Mouse (Mus musculus) heart, embryonic 16.5 days (tissue): ENCODE results near the gene Prkg1. TPM values are rescaled to one million over a fixed set of nuclear protein-coding genes. Genes with fewer than 3 reads are reported as not detected.

Experiments
- ATAC-seq: fragments of 200-750 bp; cut with Nextera tagmentation; replicated peaks from 2 replicates; pipeline ENCODE4 v1.8.0; 2017; ENCODE audit warnings: moderate number of reproducible peaks; ENCODE audit not compliant: insufficient read depth, low FRiP score; ENCODE audit errors: extremely low read depth
- H3K27ac ChIP-seq: fragments of 300-500 bp; sonication (generic); 2 replicates; pipeline ENCODE4 v1.5.1; 2014; ENCODE audit warnings: mild to moderate bottlenecking, low read length, control low read depth, moderate library complexity
- H3K27me3 ChIP-seq: fragments of 300-500 bp; sonication (generic); 2 replicates; pipeline ENCODE4 v1.6.1; 2014; ENCODE audit warnings: low read length, mixed read lengths; ENCODE audit not compliant: control insufficient read depth, insufficient read depth
- H3K36me3 ChIP-seq: fragments of 300-500 bp; sonication (generic); 2 replicates; pipeline ENCODE4 v1.6.1; 2014; ENCODE audit not compliant: control insufficient read depth, insufficient read depth
- H3K4me1 ChIP-seq: fragments of 300-500 bp; sonication (generic); 2 replicates; pipeline ENCODE4 v1.6.1; 2014; ENCODE audit warnings: low read length, mixed read lengths; ENCODE audit not compliant: control insufficient read depth, insufficient read depth
- H3K4me2 ChIP-seq: fragments of 300-500 bp; sonication (generic); 2 replicates; pipeline ENCODE4 v1.6.1; 2014; ENCODE audit warnings: low read depth, mild to moderate bottlenecking, control low read depth, low read length
- H3K4me3 ChIP-seq: fragments of 300-500 bp; sonication (generic); 2 replicates; pipeline ENCODE4 v1.5.1; 2014; ENCODE audit warnings: mild to moderate bottlenecking, control low read depth, low read length
- H3K9ac ChIP-seq: fragments of 300-500 bp; sonication (generic); 2 replicates; pipeline ENCODE4 v1.6.1; 2014; ENCODE audit warnings: low read length, control low read depth
- H3K9me3 ChIP-seq: fragments of 300-500 bp; sonication (generic); replicated peaks from 2 replicates; pipeline ENCODE4 v1.6.1; 2016; ENCODE audit warnings: low read length; ENCODE audit not compliant: control insufficient read depth
- WGBS: fragments of 180-500 bp; shearing (Covaris S2); extraction: QIAGEN DNeasy Blood & Tissue Kit; methylation state at CpG from one replicate; pipeline ENCODE4 v1.1.7; 2014; 5-methylcytosine and 5-hydroxymethylcytosine counted together
- polyA plus RNA-seq: library from polyadenylated mRNA; unstranded; fragments of >200 nt; fragmentation: Nextera tagmentation; extraction: Ambion mirVana; gene quantifications from 2 replicates; pipeline ENCODE4 v1.2.1, GENCODE M21; 2015

The Prkg1 gene
- polyA plus RNA-seq, 1 experiment from 2014 or later: 6.5 TPM

DNA sequence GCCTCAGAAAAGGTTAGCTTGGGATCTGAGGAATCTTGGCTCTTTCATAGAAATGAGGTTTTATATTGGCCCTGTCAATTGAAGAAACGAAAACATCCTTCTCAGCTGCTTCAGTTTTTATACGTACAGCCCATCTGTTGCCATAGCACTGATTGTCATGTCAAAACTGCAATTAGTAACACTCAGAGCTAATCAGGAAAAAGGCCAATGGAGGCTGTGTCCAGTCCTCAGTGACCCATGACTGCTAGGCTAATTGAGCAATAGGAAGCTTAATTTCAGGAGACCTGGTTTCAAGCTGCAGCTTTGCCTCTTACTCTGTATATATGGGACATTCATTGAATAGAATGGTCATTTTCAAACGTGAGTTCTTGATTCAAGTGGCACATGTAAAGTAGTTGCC, 686.6 kb downstream of the Prkg1 start:
- 67% methylated on average over 3 of the region's 3 CpGs for WGBS
- no peaks in the 10 kb centered on the region for H3K27me3 ChIP-seq

DNA sequence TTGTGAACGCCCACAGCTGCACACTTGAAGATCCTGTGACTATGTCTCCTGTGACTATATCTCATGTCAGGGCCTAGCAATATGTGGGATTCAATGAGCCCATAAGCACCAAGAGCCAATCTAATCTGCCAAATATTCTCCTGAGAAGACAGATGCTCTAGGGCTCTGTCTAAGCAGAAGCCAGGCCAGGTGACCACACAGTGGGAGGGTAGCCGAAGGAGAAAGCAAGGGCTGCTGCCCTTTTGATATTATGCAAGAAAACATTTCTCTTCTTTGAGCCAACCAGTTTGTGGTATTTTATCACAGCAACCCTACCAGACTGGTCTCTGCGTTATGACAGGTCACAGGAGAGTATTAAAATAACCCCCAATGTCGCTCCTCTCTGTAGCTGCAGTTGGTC, 688.7 kb downstream of the Prkg1 start:
- Histone ChIP-seq H3K9me3 (no peaks in the 10 kb centered on the region), H3K27me3 (no peaks in the 10 kb centered on the region), H3K4me1 (no peaks in the 10 kb centered on the region), H3K36me3 (no peaks in the 10 kb centered on the region), H3K9ac (no peak overlapping the region), H3K27ac (no peak overlapping the region), H3K4me3 (no peak overlapping the region), H3K4me2 (no peak overlapping the region)
- ATAC-seq: no peak
- WGBS: 72% methylated on average over 4 of the region's 4 CpGs

More for the DNA sequence above, 686.6 kb downstream of the Prkg1 start:
- Histone ChIP-seq H3K4me3 (no peak overlapping the region), H3K9ac (no peak overlapping the region), H3K4me1 (no peaks in the 10 kb centered on the region), H3K9me3 (no peaks in the 10 kb centered on the region), H3K36me3 (no peaks in the 10 kb centered on the region), H3K4me2 (no peak overlapping the region), H3K27ac (no peak overlapping the region)
- ATAC-seq: no peak

DNA sequence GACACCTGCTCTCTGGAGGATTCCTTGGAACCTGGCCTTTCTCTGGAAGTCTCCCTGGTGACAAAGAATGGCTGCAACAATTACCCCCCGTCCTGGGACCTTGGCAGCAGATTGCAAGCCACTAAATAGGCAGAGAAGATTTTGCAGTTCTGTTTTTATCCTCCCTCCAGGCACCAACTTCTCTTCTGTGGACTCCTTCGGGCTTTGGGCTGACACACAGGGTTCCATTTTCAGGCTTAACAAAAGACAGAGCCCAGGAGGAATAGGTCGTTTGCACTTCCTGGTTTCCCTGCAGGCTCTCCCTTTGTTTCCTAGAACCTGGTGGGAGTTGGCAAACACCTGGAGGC, 690.1 kb downstream of the Prkg1 start:
- peak overlapping the region; percentile 35 for H3K4me3 ChIP-seq
- H3K4me1 ChIP-seq: no peaks in the 10 kb centered on the region
- no peak for ATAC-seq
- peak overlapping the region; percentile 57 for H3K4me2 ChIP-seq
- H3K27ac ChIP-seq: no peak overlapping the region
- no peaks in the 10 kb centered on the region for H3K27me3 ChIP-seq
- WGBS: 10% methylated on average over 3 of the region's 3 CpGs
- no peaks in the 10 kb centered on the region for H3K9me3 ChIP-seq
- H3K9ac ChIP-seq: peak overlapping the region; percentile 47
- no peaks in the 10 kb centered on the region for H3K36me3 ChIP-seq

DNA sequence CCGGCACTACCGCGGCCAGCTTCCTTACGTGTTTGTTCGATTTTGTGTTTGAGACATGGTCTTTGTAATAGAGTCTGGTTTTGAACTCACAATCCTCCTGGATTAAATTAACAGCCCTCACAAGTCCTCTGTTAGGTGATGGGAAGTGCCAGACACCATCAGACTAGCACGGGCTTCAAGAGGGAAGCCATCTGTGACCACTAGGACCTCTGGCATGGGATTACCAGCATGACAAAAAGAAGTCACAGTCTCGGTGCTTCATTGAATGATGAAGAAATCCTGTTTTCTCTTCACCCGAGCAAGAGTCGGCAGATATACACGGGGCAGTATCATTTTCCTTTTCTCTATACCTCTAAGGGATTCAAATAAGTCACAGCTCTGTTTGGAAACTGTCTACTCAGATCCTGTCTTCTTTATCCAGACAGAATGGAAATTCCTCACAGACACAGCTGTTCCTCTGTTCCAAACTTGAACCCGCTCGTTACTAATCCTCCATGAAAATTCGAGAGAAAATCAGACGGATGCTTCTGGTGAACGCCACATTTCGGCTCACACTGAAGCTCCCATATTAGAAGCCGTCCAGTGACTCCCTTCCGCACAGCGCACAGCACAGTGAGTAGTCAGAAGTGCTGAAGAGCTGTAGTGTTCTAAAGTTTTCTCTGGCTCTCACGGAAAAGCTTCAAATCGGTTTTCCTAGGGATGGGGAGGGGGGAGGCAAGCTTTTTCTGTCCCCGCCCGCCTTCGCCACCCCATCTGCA, 690.7 kb downstream of the Prkg1 start:
- Histone ChIP-seq H3K4me1 (no peaks in the 10 kb centered on the region), H3K4me3 (peak overlapping the region; percentile 35), H3K36me3 (no peaks in the 10 kb centered on the region), H3K4me2 (peak overlapping the region; percentile 57), H3K9ac (peak overlapping the region; percentile 47), H3K27me3 (no peaks in the 10 kb centered on the region), H3K9me3 (no peaks in the 10 kb centered on the region), H3K27ac (no peak overlapping the region)
- ATAC-seq: peak; percentile 45; the same call in 1 of the 2 replicates
- WGBS: 52% methylated on average over 24 of the region's 24 CpGs

DNA sequence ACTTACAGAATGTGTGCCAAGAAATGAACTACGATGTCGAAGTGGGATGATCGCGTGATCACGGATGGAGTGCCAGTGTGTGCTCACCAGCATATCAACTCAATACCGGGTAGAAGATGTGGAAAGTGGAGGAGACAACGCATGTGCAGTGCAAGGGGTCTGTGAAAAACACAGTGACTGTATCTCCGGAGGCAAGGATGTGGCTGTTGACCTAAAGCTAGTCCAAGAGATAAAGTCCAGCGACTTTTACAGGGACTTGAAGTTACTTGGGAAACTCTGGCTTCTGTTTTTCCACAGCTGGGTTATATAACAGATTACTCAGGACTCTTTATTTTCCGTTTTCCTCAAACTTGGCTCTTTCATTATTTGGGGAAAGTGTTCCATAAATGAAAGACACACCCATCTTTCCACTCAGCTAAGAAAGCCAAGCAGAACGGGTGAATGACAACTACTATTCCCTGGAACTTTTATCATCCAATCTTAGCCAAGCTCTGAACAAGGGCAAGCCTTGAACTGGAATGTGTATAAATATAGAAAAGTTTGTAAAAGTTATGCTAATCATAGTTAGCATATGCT, 699.5 kb downstream of the Prkg1 start:
- Histone ChIP-seq H3K4me3 (no peak overlapping the region), H3K4me2 (peak overlapping the region; percentile 20; the same call in 1 of the 2 replicates), H3K9ac (no peak overlapping the region), H3K4me1 (no peaks in the 10 kb centered on the region), H3K27ac (peak overlapping the region; percentile 68), H3K27me3 (no peaks in the 10 kb centered on the region), H3K9me3 (no peaks in the 10 kb centered on the region), H3K36me3 (no peaks in the 10 kb centered on the region)
- peak; percentile 84 for ATAC-seq
- 51% methylated on average over 11 of the region's 11 CpGs for WGBS

DNA sequence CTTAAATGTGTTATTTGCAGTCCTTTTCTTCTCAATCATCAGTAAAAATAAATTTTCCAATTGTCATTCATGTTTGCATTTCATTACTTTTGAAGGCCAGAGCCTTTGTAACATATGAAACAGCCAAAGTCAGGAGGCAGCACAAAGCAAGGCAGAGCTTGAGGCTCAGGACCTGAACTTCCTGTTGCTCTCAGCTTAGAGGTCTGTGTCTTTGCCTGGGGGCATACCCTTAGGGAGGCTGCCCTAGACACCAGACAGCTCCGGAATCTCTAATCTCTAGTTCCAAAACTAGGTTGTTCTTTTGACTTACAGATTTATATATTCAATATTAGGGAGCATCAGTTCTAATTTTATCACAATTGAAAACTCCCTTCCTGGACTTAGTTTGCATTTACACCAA, 700.1 kb downstream of the Prkg1 start:
- H3K36me3 ChIP-seq: no peaks in the 10 kb centered on the region
- no peak for ATAC-seq
- no peak overlapping the region for H3K4me3 ChIP-seq
- H3K27ac ChIP-seq: peak overlapping the region; percentile 68
- H3K9ac ChIP-seq: no peak overlapping the region
- H3K27me3 ChIP-seq: no peaks in the 10 kb centered on the region
- 53% methylated on average over 1 of the region's 1 CpGs for WGBS
- peak overlapping the region; percentile 20; the same call in 1 of the 2 replicates for H3K4me2 ChIP-seq
- H3K9me3 ChIP-seq: no peaks in the 10 kb centered on the region
- no peaks in the 10 kb centered on the region for H3K4me1 ChIP-seq

DNA sequence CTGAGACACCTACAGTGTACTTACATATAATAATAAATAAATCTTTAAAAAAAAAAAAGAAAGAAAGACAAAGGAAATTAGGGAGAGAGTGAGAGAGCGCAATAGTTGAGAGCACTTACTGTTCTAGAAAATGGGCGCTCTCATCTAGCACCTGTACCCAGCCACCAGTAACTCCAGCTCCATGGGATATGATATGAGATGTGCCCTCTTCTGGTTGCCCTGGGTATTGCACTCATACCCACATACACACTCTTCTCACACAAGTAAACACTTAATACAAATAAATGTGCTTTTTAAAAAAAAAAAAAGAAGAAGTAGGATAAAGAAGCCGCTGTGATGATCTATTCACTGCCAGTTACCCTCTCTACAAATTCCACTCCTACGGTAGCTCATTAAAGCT, 718.2 kb downstream of the Prkg1 start:
- H3K4me3 ChIP-seq: no peak overlapping the region
- 97% methylated on average over 4 of the region's 4 CpGs for WGBS

DNA sequence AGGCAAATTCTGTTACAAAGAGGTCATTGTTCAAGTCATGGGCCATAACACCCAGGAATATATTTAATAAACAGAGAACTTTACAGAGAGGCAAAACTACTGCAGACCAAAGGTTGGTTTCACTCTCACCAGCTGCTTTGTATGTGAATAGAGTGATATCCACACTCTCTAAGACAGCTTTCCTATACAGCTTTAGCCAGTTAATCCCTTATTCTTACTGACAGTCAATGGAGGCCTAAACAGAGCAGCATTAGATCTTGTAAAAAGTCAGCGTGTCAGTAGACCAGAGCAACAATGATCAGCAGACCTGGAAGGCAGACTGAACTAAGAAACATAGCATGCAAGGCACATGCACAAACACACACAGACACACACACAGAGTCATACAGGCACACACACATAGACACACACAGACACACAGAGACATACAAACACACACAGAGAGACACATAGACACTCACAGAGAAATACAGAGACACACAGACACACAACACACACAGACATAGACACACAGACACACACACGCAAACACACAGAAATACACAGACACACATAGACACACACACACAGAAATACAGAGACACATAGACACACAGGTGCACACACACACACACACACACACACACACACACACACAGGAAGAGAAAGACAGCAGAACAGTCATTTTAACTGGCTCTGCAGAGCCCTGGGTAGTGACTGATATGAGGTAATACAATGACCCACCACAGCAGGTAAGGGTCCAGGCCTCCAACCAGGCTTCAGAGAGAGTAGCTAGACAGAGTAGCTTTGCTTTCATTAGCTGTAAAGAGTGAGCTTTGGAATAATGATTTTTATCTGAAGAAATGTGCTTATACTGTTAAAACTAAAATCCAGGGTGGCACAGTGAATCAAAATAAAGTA, 723.6 kb downstream of the Prkg1 start:
- H3K27me3 ChIP-seq: no peaks in the 10 kb centered on the region
- no peak overlapping the region for H3K27ac ChIP-seq
- H3K9ac ChIP-seq: no peak overlapping the region
- no peak overlapping the region for H3K4me3 ChIP-seq
- no peak for ATAC-seq
- H3K36me3 ChIP-seq: no peaks in the 10 kb centered on the region
- no peak overlapping the region for H3K4me2 ChIP-seq
- 83% methylated on average over 2 of the region's 2 CpGs for WGBS
- no peaks in the 10 kb centered on the region for H3K4me1 ChIP-seq
- H3K9me3 ChIP-seq: no peaks in the 10 kb centered on the region

More for the DNA sequence above, 718.2 kb downstream of the Prkg1 start:
- Histone ChIP-seq H3K9me3 (no peaks in the 10 kb centered on the region), H3K27me3 (no peaks in the 10 kb centered on the region), H3K36me3 (no peaks in the 10 kb centered on the region), H3K4me1 (no peaks in the 10 kb centered on the region), H3K27ac (no peak overlapping the region), H3K4me2 (no peak overlapping the region), H3K9ac (no peak overlapping the region)
- ATAC-seq: no peak

DNA sequence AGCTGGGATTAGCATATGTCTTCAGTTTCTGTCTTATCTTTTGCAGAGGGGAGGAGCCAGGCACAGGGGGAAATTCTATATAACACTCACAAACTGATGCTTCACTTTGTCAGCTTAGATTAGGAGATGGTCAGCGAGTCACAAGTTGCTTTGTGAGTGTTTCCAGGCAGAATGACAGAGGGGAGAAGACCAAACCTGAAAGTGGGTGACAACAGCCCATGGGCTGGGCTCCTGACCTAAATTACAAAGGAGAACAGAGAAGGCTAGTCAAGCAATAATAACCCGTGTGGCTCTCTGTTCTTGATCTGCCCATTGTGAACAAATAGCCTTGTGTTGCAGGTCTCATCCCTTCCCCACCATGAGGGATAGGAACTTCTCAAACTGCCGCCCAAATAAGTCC, 725.9 kb downstream of the Prkg1 start:
- H3K36me3 ChIP-seq: no peaks in the 10 kb centered on the region
- no peak for ATAC-seq
- no peaks in the 10 kb centered on the region for H3K9me3 ChIP-seq
- no peak overlapping the region for H3K4me2 ChIP-seq
- H3K4me1 ChIP-seq: no peaks in the 10 kb centered on the region
- no peak overlapping the region for H3K4me3 ChIP-seq
- WGBS: 65% methylated on average over 3 of the region's 3 CpGs
- no peaks in the 10 kb centered on the region for H3K27me3 ChIP-seq
- no peak overlapping the region for H3K27ac ChIP-seq
- no peak overlapping the region for H3K9ac ChIP-seq
